Mouse (Mus musculus) bone marrow, adult 2 months (tissue): ENCODE data around the gene Dlg1. TPM values are rescaled to one million over a fixed set of nuclear protein-coding genes. Genes with fewer than 3 reads are reported as not detected.

Source experiments
- H3K27ac ChIP-seq: fragments of 200-500 bp; 2 replicates; pipeline ENCODE4 v1.5.1; 2012; ENCODE audit warnings: low read depth, mild to moderate bottlenecking, control low read depth, inconsistent platforms, low read length; ENCODE audit not compliant: control insufficient read depth, poor library complexity, insufficient read depth
- H3K4me1 ChIP-seq: fragments of 200-500 bp; 2 replicates; pipeline ENCODE4 v1.6.1; 2011; ENCODE audit warnings: low read length; ENCODE audit not compliant: control insufficient read depth, insufficient read depth
- H3K4me3 ChIP-seq: fragments of 200-500 bp; replicated peaks from 2 replicates; pipeline ENCODE3; 2011; ENCODE audit warnings: mild to moderate bottlenecking, low read depth, low read length, control low read depth; ENCODE audit not compliant: control insufficient read depth
- CTCF ChIP-seq: fragments of 200-500 bp; IDR thresholded peaks from 2 replicates; pipeline ENCODE4 v1.5.1; 2011; ENCODE audit warnings: low read length, control low read depth; ENCODE audit not compliant: control insufficient read depth, insufficient read depth
- POLR2A ChIP-seq: fragments of 200-500 bp; IDR thresholded peaks from 2 replicates; pipeline ENCODE4 v1.6.1; 2011; ENCODE audit warnings: low read depth, mild to moderate bottlenecking, control low read depth, low read length, borderline replicate concordance; ENCODE audit not compliant: control insufficient read depth
- WGBS: fragments of 180-500 bp; shearing (Covaris S2); methylation state at CpG from one replicate; pipeline ENCODE4 v1.1.7; 2018; 5-methylcytosine and 5-hydroxymethylcytosine counted together
- polyA plus RNA-seq: library from polyadenylated mRNA; stranded (reverse); fragments of >200 nt; gene quantifications from 2 replicates; pipeline ENCODE4 v1.2.4, GENCODE M21; 2011; ENCODE audit warnings: low replicate concordance; ENCODE audit not compliant: missing spikeins, insufficient read depth, insufficient read length

The Dlg1 gene
- polyA plus RNA-seq, 1 experiment, result 20.2 TPM

GRCm38 (mm10) chr16:31695286-31696020, 32.2 kb downstream of the Dlg1 start:
- Histone ChIP-seq H3K27ac (no peak overlapping the region), H3K4me1 (no peaks in the 10 kb centered on the region), H3K4me3 (no peak overlapping the region)
- TF ChIP-seq CTCF, result no peak
- no peak for TF ChIP-seq POLR2A
- WGBS, result 78% methylated on average over 11 of the region's 11 CpGs

DNA sequence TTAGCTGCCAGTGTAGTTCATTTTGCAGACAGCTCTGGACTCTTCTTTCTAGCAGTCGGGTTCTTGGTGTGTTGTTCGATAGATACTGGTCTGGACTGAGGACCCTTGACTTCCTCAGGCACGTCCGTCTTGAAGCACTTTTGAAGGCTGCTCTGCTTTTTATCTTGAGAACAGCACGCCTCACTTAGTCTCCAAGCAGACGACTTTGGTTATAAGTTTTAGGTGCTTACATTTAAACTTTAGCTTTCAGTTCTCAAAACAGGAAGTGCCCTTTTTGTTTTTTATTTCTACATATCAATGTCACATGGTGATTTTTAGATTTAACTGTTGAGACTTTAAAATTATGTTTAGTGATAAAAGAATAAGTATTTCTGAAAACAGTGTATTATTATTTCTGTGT, 33.1 kb downstream of the Dlg1 start:
- H3K27ac ChIP-seq, result no peak overlapping the region

GRCm38 (mm10) chr16:31697341-31697740, 34.1 kb downstream of the Dlg1 start:
- WGBS, result 82% methylated on average over 4 of the region's 4 CpGs
- TF ChIP-seq CTCF (no peak), POLR2A (no peak)
- H3K4me3 ChIP-seq, result no peak overlapping the region

More for the DNA sequence above, 33.1 kb downstream of the Dlg1 start:
- TF ChIP-seq CTCF (no peak), POLR2A (no peak)
- no peaks in the 10 kb centered on the region for H3K4me1 ChIP-seq
- 25% methylated on average over 6 of the region's 6 CpGs for WGBS
- no peak overlapping the region for H3K4me3 ChIP-seq

DNA sequence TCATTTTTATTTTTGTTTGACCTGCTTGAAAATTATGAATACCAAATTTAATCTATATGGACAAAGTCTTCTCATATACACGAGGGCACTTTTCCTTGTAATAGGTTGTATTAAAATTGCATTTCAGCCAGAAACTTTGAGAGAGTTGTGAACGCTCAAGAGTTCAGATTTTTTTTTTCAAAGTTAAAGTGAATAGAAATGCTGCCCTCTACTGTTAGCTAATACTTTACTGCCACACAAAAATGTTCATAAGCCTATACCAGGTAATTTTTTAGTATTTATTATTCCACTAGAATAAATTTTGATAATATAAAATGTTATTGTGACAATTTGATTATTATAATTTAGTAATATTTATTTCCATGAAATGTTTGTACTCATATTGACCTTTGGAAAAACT, 42.0 kb downstream of the Dlg1 start:
- Histone ChIP-seq H3K4me1 (no peaks in the 10 kb centered on the region; the same call in 1 of the 2 replicates), H3K27ac (no peak overlapping the region), H3K4me3 (no peak overlapping the region)
- TF ChIP-seq POLR2A (no peak), CTCF (no peak)
- WGBS, result 13% methylated on average over 2 of the region's 2 CpGs

More at GRCm38 (mm10) chr16:31697341-31697740, 34.1 kb downstream of the Dlg1 start:
- Histone ChIP-seq H3K27ac (no peak overlapping the region), H3K4me1 (no peaks in the 10 kb centered on the region; the same call in 1 of the 2 replicates)

DNA sequence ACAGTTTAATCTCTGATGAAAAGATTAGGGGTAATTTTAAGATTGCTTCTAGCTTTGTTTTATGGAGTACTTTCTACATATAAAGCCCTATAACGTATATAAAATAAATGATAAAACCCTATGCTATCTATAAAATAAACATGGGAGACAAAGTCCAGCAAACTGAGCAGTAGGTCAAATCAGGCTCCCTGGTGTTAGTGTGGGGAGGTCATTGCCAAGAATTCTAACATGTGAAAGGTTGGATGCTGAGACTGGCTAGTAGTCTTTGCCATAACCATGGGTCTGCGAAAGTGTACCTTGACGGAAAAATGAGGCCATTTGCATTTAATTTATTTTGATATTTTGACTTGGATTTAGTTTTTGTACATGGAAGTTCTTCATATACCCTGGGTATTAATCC, 42.7 kb downstream of the Dlg1 start:
- no peak overlapping the region for H3K27ac ChIP-seq
- 89% methylated on average over 3 of the region's 3 CpGs for WGBS
- H3K4me1 ChIP-seq, result no peaks in the 10 kb centered on the region; the same call in 1 of the 2 replicates
- H3K4me3 ChIP-seq, result no peak overlapping the region
- no peak for TF ChIP-seq CTCF
- TF ChIP-seq POLR2A, result no peak

GRCm38 (mm10) chr16:31707326-31707725, 44.1 kb downstream of the Dlg1 start:
- H3K27ac ChIP-seq, result no peak overlapping the region
- TF ChIP-seq POLR2A (no peak), CTCF (no peak)
- 60% methylated on average over 3 of the region's 3 CpGs for WGBS
- no peaks in the 10 kb centered on the region; the same call in 1 of the 2 replicates for H3K4me1 ChIP-seq
- no peak overlapping the region for H3K4me3 ChIP-seq

GRCm38 (mm10) chr16:31722991-31723390, 59.7 kb downstream of the Dlg1 start:
- Histone ChIP-seq H3K27ac (no peak overlapping the region), H3K4me1 (no peaks in the 10 kb centered on the region), H3K4me3 (no peak overlapping the region)
- 84% methylated on average over 1 of the region's 1 CpGs for WGBS
- no peak for TF ChIP-seq CTCF
- TF ChIP-seq POLR2A, result no peak

DNA sequence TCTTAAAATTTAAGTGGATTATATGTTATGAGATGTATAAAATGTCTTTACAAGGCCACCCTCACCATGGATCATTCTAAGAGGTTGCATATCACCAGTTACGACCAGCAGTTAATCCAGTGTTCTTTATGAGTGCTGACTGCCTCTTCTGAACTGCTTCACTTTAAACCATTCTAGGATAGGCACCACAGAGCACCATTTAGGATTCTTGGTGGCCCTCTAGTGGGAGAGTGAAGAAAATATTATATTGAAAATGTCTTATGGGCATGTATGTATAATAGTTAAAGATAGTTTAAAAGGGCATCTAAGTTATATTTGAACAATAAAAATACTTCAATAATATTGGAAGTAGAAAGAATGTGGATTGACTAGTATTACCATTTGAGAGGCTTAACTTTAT, 60.9 kb downstream of the Dlg1 start:
- H3K27ac ChIP-seq, result no peak overlapping the region
- no peak overlapping the region for H3K4me3 ChIP-seq
- TF ChIP-seq POLR2A, result no peak
- 22% methylated on average over 1 of the region's 1 CpGs for WGBS
- no peaks in the 10 kb centered on the region for H3K4me1 ChIP-seq
